Mouse (Mus musculus) embryonic facial prominence, embryonic 11.5 days (tissue): ENCODE data around the gene Ugcg. TPM values are rescaled to one million over a fixed set of nuclear protein-coding genes. Genes with fewer than 3 reads are reported as not detected.

Source experiments
- ATAC-seq: fragments of 200-750 bp; cut with Nextera tagmentation; replicated peaks from 2 replicates; pipeline ENCODE4 v1.8.0; 2017; ENCODE audit warnings: low read depth; ENCODE audit not compliant: insufficient number of reproducible peaks, low FRiP score, low TSS enrichment
- DNase-seq: peaks from one replicate; pipeline ENCODE4 v3.0.0-alpha.2; 2015; ENCODE audit warnings: low spot score
- H3K27ac ChIP-seq: fragments of 300-500 bp; sonication (generic); replicated peaks from 2 replicates; pipeline ENCODE4 v1.5.1; 2014; ENCODE audit warnings: mild to moderate bottlenecking, low read depth, low read length, control low read depth
- H3K27me3 ChIP-seq: fragments of 300-500 bp; sonication (generic); 2 replicates; pipeline ENCODE4 v1.6.1; 2014; ENCODE audit warnings: mild to moderate bottlenecking, low read length, moderate library complexity, mixed read lengths; ENCODE audit not compliant: control insufficient read depth, insufficient read depth
- H3K36me3 ChIP-seq: fragments of 300-500 bp; sonication (generic); replicated peaks from 2 replicates; pipeline ENCODE4 v1.6.1; 2014; ENCODE audit warnings: low read depth, mild to moderate bottlenecking, low read length, moderate library complexity, mixed read lengths; ENCODE audit not compliant: control insufficient read depth, insufficient read depth
- H3K4me1 ChIP-seq: fragments of 300-500 bp; sonication (generic); 2 replicates; pipeline ENCODE4 v1.6.1; 2014; ENCODE audit warnings: low read length, mixed read lengths; ENCODE audit not compliant: control insufficient read depth, insufficient read depth
- H3K4me2 ChIP-seq: fragments of 300-500 bp; sonication (generic); 2 replicates; pipeline ENCODE4 v1.6.1; 2014; ENCODE audit warnings: low read depth, mild to moderate bottlenecking, control low read depth, low read length, moderate library complexity
- H3K4me3 ChIP-seq: fragments of 300-500 bp; sonication (generic); 2 replicates; pipeline ENCODE4 v1.5.1; 2014; ENCODE audit warnings: low read depth, low read length, control low read depth
- H3K9ac ChIP-seq: fragments of 300-500 bp; sonication (generic); replicated peaks from 2 replicates; pipeline ENCODE4 v1.6.1; 2014; ENCODE audit warnings: mild to moderate bottlenecking, control low read depth, low read length
- H3K9me3 ChIP-seq: fragments of 300-500 bp; sonication (generic); replicated peaks from 2 replicates; pipeline ENCODE4 v1.6.1; 2016; ENCODE audit warnings: mild to moderate bottlenecking, low read length, inconsistent platforms, mixed read lengths; ENCODE audit not compliant: control insufficient read depth
- WGBS: fragments of 180-500 bp; shearing (Covaris S2); extraction: QIAGEN DNeasy Blood & Tissue Kit; methylation state at CpG from one replicate; pipeline ENCODE4 v1.1.7; 2014; 5-methylcytosine and 5-hydroxymethylcytosine counted together
- polyA plus RNA-seq: library from polyadenylated mRNA; unstranded; fragments of >200 nt; fragmentation: Nextera tagmentation; extraction: Ambion mirVana; gene quantifications from 2 replicates; pipeline ENCODE4 v1.2.1, GENCODE M21; 2014

Gene Ugcg
- polyA plus RNA-seq, 1 experiment from 2014 or later = 11.8 TPM

DNA sequence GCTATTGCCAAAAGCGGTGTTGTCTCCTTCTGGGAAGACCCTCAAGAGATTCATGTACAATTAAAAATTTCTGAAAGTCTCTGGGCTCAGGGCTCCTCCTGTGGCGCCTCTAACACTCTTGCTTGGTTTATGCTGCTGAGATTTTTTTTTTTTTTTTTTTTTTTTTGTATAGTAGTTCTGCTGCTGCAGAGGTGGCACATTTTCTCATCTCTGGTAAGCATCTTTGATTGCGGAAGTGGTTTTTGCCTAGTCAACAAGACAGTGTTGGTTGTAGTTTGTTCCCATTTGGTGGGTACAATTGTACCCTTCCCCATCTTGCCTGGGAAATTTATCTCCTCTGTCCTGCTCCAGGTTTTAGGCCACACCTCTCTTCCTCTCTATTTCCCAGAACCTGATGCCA, 47.3 kb downstream of the Ugcg start:
- no peak for DNase-seq
- Histone ChIP-seq H3K4me3 (no peak overlapping the region), H3K27ac (no peak overlapping the region), H3K9ac (no peak overlapping the region), H3K27me3 (no peaks in the 10 kb centered on the region), H3K36me3 (no peaks in the 10 kb centered on the region), H3K4me1 (no peaks in the 10 kb centered on the region), H3K4me2 (no peak overlapping the region), H3K9me3 (no peaks in the 10 kb centered on the region)
- WGBS = 92% methylated on average over 3 of the region's 3 CpGs
- ATAC-seq = no peak

DNA sequence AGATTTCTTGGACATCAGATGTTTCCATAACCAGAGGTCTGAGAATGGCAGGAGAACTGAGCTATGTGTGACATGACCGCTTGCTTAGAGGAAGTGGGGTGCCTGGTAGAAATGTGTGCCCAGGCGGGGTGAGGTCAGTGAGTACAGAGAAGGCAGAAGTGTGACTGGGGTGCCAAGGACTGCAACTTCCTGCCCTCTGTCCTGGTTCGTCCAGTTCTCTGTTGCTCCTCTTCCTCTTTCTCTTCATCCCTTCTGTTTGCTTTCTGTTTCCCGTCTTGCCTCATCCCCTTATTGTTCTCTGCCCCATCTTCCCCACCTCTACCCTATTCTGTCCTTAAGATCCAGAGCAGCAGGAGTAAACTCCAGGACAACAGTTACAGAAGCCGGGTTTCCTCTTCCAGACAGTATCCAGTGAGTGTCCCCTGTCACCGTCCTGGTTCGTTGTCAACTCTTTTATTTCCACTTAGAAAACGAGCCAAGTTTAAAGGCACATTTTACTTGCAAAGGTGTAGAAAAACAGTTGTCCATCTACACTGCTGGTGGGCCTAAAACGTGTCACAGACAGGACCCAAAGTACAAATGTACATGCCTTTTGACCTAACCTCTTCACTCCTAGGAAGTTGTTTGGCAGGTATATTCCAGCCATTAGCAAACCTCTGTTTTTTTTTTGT, 49.7 kb downstream of the Ugcg start:
- H3K36me3 ChIP-seq = no peaks in the 10 kb centered on the region
- ATAC-seq (no peak), DNase-seq (no peak)
- no peaks in the 10 kb centered on the region for H3K9me3 ChIP-seq
- H3K4me3 ChIP-seq = no peak overlapping the region
- no peak overlapping the region for H3K27ac ChIP-seq
- H3K27me3 ChIP-seq = no peaks in the 10 kb centered on the region
- H3K4me1 ChIP-seq = no peaks in the 10 kb centered on the region
- 78% methylated on average over 9 of the region's 9 CpGs for WGBS
- no peak overlapping the region for H3K9ac ChIP-seq
- H3K4me2 ChIP-seq = no peak overlapping the region

DNA sequence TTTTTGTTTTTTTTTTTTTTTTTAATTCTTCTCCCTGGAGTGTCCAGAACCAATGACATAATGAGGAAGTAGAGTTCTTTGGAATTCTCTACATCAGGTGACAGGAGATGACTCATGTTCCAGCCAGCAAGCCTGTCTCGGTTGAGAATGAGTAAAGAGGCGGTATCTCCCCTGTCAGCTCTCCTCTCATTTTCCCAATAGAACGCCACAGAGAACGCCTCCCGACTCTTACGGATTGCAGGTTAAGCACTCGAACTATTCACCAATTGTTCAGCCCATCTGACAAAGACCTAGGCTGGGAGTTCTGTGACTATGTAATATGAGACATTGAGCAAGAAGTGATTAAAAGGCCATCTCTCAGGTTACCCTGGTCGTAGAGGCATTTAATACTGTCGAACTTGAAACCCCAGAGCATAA, 50.3 kb downstream of the Ugcg start:
- H3K9ac ChIP-seq = no peak overlapping the region
- H3K36me3 ChIP-seq = no peaks in the 10 kb centered on the region
- H3K4me1 ChIP-seq = no peaks in the 10 kb centered on the region
- 32% methylated on average over 9 of the region's 9 CpGs for WGBS
- DNase-seq (peak; percentile 19), ATAC-seq (peak; percentile 62)
- no peak overlapping the region for H3K4me3 ChIP-seq
- H3K4me2 ChIP-seq = no peak overlapping the region
- H3K9me3 ChIP-seq = no peaks in the 10 kb centered on the region
- H3K27me3 ChIP-seq = no peaks in the 10 kb centered on the region
- no peak overlapping the region for H3K27ac ChIP-seq

DNA sequence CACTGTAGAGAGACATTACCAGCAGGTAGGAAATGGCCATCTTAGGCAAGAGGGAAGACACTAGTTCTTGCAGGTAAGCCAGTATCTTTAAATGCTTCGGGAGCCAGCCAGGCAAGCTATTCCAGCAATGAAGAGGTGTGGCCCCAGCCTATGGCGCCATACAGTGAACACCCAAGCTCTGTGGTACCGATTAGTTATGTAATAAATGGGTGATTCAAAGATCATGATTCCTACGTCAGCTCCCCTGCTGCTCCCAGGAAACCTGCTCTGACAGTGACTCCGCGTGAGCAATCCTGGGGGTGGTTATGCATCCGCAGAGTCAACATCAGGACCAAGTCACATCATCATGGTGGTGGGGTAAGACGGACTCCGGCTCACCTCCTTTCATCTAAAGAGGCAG, 51.1 kb downstream of the Ugcg start:
- DNase-seq = no peak

DNA sequence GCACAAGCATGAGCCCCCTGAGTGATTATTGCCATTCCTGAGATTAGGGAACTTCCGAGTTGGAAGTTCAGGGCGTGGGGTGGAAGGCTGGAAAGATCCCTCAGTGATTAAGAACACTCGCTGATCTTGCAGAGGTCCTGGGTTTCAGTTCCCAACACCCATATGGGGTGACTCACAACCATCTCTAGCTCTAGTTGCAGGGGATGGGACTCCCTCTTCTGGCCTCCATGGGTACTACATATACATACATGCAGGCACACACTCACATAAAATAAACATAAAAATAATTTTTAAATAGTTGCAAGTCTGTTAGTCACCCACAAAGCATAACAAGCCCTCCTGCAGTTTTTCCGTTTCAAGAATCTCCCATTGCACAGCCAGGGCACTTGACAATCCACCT, 52.0 kb downstream of the Ugcg start:
- Histone ChIP-seq H3K27ac (no peak overlapping the region), H3K27me3 (no peaks in the 10 kb centered on the region), H3K9ac (no peak overlapping the region), H3K4me2 (no peak overlapping the region), H3K9me3 (no peaks in the 10 kb centered on the region), H3K36me3 (no peaks in the 10 kb centered on the region), H3K4me1 (no peaks in the 10 kb centered on the region), H3K4me3 (no peak overlapping the region)
- 93% methylated on average over 4 of the region's 4 CpGs for WGBS
- no peak for ATAC-seq
- DNase-seq = no peak

More for the DNA sequence above, 51.1 kb downstream of the Ugcg start:
- Histone ChIP-seq H3K9ac (no peak overlapping the region), H3K4me1 (no peaks in the 10 kb centered on the region), H3K9me3 (no peaks in the 10 kb centered on the region), H3K4me2 (no peak overlapping the region), H3K4me3 (no peak overlapping the region), H3K36me3 (no peaks in the 10 kb centered on the region), H3K27ac (no peak overlapping the region), H3K27me3 (no peaks in the 10 kb centered on the region)
- WGBS = 93% methylated on average over 9 of the region's 9 CpGs
- ATAC-seq = no peak

DNA sequence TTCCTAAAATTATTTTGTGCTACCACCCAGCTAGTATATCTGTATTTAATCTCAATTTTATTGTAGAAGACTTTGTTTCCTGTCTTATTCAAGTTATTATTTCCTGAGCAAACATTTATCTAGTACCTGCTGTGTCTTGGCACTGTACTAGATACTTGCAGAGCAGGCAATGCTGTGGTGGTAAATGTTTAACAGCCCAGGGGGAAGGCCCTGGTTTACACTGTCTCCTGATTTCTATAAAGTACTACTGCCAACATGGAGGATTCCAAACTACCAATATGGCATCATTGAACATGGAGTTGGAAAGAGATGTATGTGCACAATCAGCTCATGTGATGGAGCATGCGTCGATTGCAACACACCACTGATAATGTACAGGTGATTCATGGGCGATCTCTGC, 53.2 kb downstream of the Ugcg start:
- DNase-seq = no peak
- Histone ChIP-seq H3K36me3 (no peaks in the 10 kb centered on the region), H3K9me3 (no peaks in the 10 kb centered on the region), H3K4me3 (no peak overlapping the region), H3K9ac (no peak overlapping the region), H3K27me3 (no peaks in the 10 kb centered on the region), H3K27ac (no peak overlapping the region), H3K4me1 (no peaks in the 10 kb centered on the region), H3K4me2 (no peak overlapping the region)
- 94% methylated on average over 3 of the region's 3 CpGs for WGBS
- ATAC-seq = no peak

DNA sequence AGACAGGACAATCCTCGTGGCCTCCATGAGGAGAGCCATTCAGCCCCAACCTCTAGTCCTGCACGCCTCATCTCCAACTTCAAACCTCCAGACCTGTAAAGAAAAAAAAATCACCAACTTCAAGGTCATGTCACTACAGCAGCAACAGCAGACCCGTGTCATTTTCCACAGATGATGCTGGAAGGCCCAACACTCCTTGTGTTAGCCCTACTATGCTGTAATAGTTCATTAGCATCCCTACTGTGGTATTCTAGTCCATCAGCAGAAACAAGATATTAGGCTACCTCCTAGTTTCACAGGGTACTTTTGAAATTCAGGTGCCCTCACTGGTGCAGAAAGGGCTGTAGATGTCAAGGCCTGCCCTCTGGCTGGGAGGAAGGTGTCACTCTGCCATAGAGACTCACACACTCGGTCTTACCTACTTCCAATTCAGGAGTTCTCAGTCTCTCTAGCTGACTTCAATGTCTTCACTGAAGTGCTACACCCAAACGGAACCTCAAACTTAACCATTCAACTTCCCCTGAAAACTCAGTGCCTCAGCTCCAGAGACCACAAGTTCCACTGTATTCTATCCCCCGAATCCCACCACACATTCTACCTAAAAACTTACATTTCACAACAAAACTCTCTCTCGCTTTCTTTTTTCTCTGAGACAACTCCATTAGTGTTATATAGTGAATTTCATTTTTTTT, 54.9 kb downstream of the Ugcg start:
- ATAC-seq (no peak), DNase-seq (no peak)
- WGBS = 83% methylated on average over 7 of the region's 7 CpGs

DNA sequence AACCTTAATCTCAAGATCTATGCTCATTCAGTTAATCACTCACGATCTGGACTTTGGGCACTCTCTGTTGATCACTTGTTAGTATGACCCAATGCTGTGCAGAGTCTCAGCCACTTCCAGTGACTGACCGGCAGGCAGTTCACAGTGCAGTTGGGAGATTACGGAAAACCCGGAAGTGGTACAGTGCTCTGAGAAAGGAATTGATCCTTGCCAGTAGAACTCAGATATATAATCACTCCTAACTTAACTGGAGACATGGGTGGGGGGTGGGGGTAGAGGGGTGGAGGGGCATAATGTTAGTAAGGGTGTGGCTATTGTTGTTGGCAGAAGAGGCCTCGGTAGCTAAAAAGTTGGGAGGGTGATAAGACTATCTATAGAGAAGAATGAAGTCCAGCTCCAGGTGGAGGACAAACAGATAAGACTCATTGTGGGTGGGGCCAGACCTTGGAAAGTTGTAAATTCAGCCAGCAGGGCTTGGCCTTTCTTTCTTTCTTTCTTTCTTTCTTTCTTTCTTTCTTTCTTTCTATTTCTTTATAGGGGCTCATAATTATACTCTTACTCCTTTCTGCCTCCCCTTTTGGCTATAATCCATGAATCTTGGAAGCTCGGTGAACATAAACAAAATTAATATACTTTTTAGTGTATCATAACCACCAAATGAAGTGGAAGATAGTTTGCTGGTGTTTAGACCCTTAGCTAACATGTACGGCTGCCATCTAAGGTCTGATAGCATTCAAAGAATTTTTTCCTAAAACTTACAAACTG, 55.9 kb downstream of the Ugcg start:
- ATAC-seq (no peak), DNase-seq (no peak)
- WGBS = 82% methylated on average over 7 of the region's 7 CpGs
- no peaks in the 10 kb centered on the region for H3K27me3 ChIP-seq
- no peaks in the 10 kb centered on the region for H3K4me1 ChIP-seq
- H3K9me3 ChIP-seq = no peaks in the 10 kb centered on the region
- no peak overlapping the region for H3K27ac ChIP-seq
- H3K9ac ChIP-seq = no peak overlapping the region
- no peak overlapping the region for H3K4me2 ChIP-seq
- H3K4me3 ChIP-seq = no peak overlapping the region
- no peaks in the 10 kb centered on the region for H3K36me3 ChIP-seq

More for the DNA sequence above, 54.9 kb downstream of the Ugcg start:
- Histone ChIP-seq H3K9me3 (no peaks in the 10 kb centered on the region), H3K36me3 (no peaks in the 10 kb centered on the region), H3K27me3 (no peaks in the 10 kb centered on the region), H3K4me2 (no peak overlapping the region), H3K4me1 (no peaks in the 10 kb centered on the region), H3K27ac (no peak overlapping the region), H3K4me3 (no peak overlapping the region), H3K9ac (no peak overlapping the region)
